Mouse (Mus musculus) MEL (cell line): ENCODE measurements at regions not wholly inside any gene's neighbourhood (a gene's known extent, or its start where the extent isn't known, plus 50 kb on each side); places are given as distances from the start of the nearest gene placed in this dataset.

Source experiments
- CTCF ChIP-seq, 3 experiments: IDR thresholded peaks in 2 of 3; conservative IDR thresholded peaks in 1 of 3; 2 replicates each; pipeline ENCODE4 v1.5.1; 2011 to 2012; ENCODE audit warnings: low read length in 3 of 3, low read depth in 2 of 3, mild to moderate bottlenecking in 2 of 3, improper control_type of control experiment in 1 of 3, inconsistent platforms in 1 of 3, mixed read lengths in 1 of 3, moderate library complexity in 1 of 3; ENCODE audit not compliant: control insufficient read depth in 1 of 3, insufficient read depth in 1 of 3, poor library complexity in 1 of 3, severe bottlenecking in 1 of 3
- GABPA ChIP-seq: IDR thresholded peaks from 2 replicates; pipeline ENCODE4 v1.6.1; 2012; ENCODE audit warnings: low read depth, mild to moderate bottlenecking, inconsistent platforms, low read length, improper control_type of control experiment, moderate library complexity
- POLR2A ChIP-seq, 2 experiments: IDR thresholded peaks; 2 replicates each; pipeline ENCODE4 v1.6.1; 2011 to 2012; ENCODE audit warnings: low read length in 2 of 2, mild to moderate bottlenecking in 2 of 2, control low read depth in 1 of 2, improper control_type of control experiment in 1 of 2, low read depth in 1 of 2, moderate library complexity in 1 of 2; ENCODE audit not compliant: control insufficient read depth in 1 of 2, insufficient read depth in 1 of 2, poor library complexity in 1 of 2

- TF ChIP-seq GABPA = no peak
- TF ChIP-seq CTCF (IDR thresholded peaks at IDR 0.05 in 2 of 3, conservative IDR thresholded peaks at IDR 0.05 in 1 of 3; ENCODE audit: control insufficient read depth in 1 of 3, insufficient read depth in 1 of 3, low read depth in 2 of 3, low read length in 3 of 3, poor library complexity in 1 of 3, severe bottlenecking in 1 of 3) = no peak
- TF ChIP-seq POLR2A (IDR thresholded peaks at IDR 0.05; ENCODE audit: control insufficient read depth in 1 of 2, insufficient read depth in 1 of 2, low read depth in 1 of 2, low read length in 2 of 2, poor library complexity in 1 of 2) = no peak
These were observed 4725.2 kb downstream of the 9330182O14Rik start for GRCm38 (mm10) chr15:44859369-44859768.
